Comparison of ENCODE assay signal across 8 mouse cellular contexts in genomic region chr2:28534436-28535262, GRCm38 (mm10). TPM values are rescaled to one million over a fixed set of nuclear protein-coding genes. Genes with fewer than 3 reads are reported as not detected.
DNase-seq lines count a peak whose midpoint lies in the region; ATAC-seq and TF ChIP-seq lines count a peak whose summit lies in the region.

No protein-coding gene starts in this region.

- TF ChIP-seq EP300 in heart, postnatal 0 days (IDR thresholded peaks at IDR 0.05; ENCODE audit: low read depth), result no peak

- peak; percentile 24 for ATAC-seq in heart, postnatal 0 days (ENCODE audit: insufficient read depth, low read depth)
- ATAC-seq in limb, embryonic 12.5 days (ENCODE audit: insufficient number of reproducible peaks, insufficient read depth, low FRiP score, low TSS enrichment, low read depth), result no peak
- peak; percentile 22 for ATAC-seq in midbrain, embryonic 14.5 days (ENCODE audit: low FRiP score, low TSS enrichment)
- no peak for ATAC-seq in CD4-positive, CD25-positive, alpha-beta regulatory T cell, adult 4 months

- no peaks in the 10 kb centered on the region for H3K9me3 ChIP-seq in embryonic facial prominence, embryonic 10.5 days
- no peaks in the 10 kb centered on the region for H3K9me3 ChIP-seq in heart, postnatal 0 days (replicated peaks; ENCODE audit: control insufficient read depth, low read length)
- H3K9me3 ChIP-seq in limb, embryonic 12.5 days, result no peaks in the 10 kb centered on the region
- H3K9me3 ChIP-seq in midbrain, embryonic 14.5 days (ENCODE audit: control insufficient read depth, low read length), result no peaks in the 10 kb centered on the region

- H3K36me3 ChIP-seq in embryonic facial prominence, embryonic 10.5 days (replicated peaks), result 0 out of 2 replicates have a peak, but pooled peaks cover 9% of the 10 kb centered on the region
- H3K36me3 ChIP-seq in heart, postnatal 0 days (replicated peaks; ENCODE audit: control insufficient read depth, insufficient read depth, low read length), result no peaks in the 10 kb centered on the region
- H3K36me3 ChIP-seq in limb, embryonic 12.5 days, result no peaks in the 10 kb centered on the region; the same call in 1 of the 2 replicates
- no peaks in the 10 kb centered on the region for H3K36me3 ChIP-seq in midbrain, embryonic 14.5 days (ENCODE audit: control insufficient read depth, insufficient read depth, low read length)

- 19% methylated on average over 11 of the region's 11 CpGs for WGBS in embryonic facial prominence, embryonic 10.5 days
- 30% methylated on average over 11 of the region's 11 CpGs for WGBS in heart, postnatal 0 days
- WGBS in limb, embryonic 12.5 days, result 10% methylated on average over 11 of the region's 11 CpGs
- 24% methylated on average over 11 of the region's 11 CpGs for WGBS in midbrain, embryonic 14.5 days

- no peaks in the 10 kb centered on the region for H3K27me3 ChIP-seq in embryonic facial prominence, embryonic 10.5 days (replicated peaks; ENCODE audit: low read depth, poor library complexity, severe bottlenecking)
- H3K27me3 ChIP-seq in heart, postnatal 0 days (ENCODE audit: control insufficient read depth, insufficient read depth, low read length), result no peaks in the 10 kb centered on the region
- H3K27me3 ChIP-seq in limb, embryonic 12.5 days, result no peaks in the 10 kb centered on the region
- no peaks in the 10 kb centered on the region for H3K27me3 ChIP-seq in midbrain, embryonic 14.5 days (ENCODE audit: control insufficient read depth, insufficient read depth, low read length)

- no peak for TF ChIP-seq CTCF in heart, postnatal 0 days (IDR thresholded peaks at IDR 0.05; ENCODE audit: low read depth)

- peaks cover 99% of the 10 kb centered on the region for H3K4me1 ChIP-seq in embryonic facial prominence, embryonic 10.5 days
- H3K4me1 ChIP-seq in heart, postnatal 0 days (ENCODE audit: control insufficient read depth, insufficient read depth), result peaks cover 49% of the 10 kb centered on the region
- peaks cover 88% of the 10 kb centered on the region for H3K4me1 ChIP-seq in limb, embryonic 12.5 days (replicated peaks)
- H3K4me1 ChIP-seq in midbrain, embryonic 14.5 days (ENCODE audit: control insufficient read depth, insufficient read depth, low read length), result peaks cover 91% of the 10 kb centered on the region

- H3K4me2 ChIP-seq in heart, postnatal 0 days (ENCODE audit: low read depth, low read length), result peak overlapping the region; percentile 87
- peak overlapping the region; percentile 87 for H3K4me2 ChIP-seq in limb, embryonic 12.5 days
- peak overlapping the region; percentile 74 for H3K4me2 ChIP-seq in midbrain, embryonic 14.5 days (ENCODE audit: low read length)

- peak; percentile 65 for DNase-seq in adrenal gland, adult 2 months
- no peak for DNase-seq in adrenal gland, adult 18-20 months (ENCODE audit: low spot score in 2 of 2)
- DNase-seq in embryonic facial prominence, embryonic 10.5 days (ENCODE audit: low spot score), result peak; percentile 77
- peak; percentile 62 for DNase-seq in heart, postnatal 0 days (ENCODE audit: low spot score)
- peak; percentile 63 for DNase-seq in midbrain, embryonic 14.5 days
- DNase-seq in yolk sac, embryonic 10.5 days (ENCODE audit: low spot score), result no peak

- H3K9ac ChIP-seq in heart, postnatal 0 days (replicated peaks; ENCODE audit: low read depth, low read length), result peak overlapping the region; percentile 68
- peak overlapping the region; percentile 77 for H3K9ac ChIP-seq in limb, embryonic 12.5 days (replicated peaks)
- H3K9ac ChIP-seq in midbrain, embryonic 14.5 days (replicated peaks; ENCODE audit: low read length), result peak overlapping the region; percentile 69

- peak overlapping the region; percentile 89 for H3K27ac ChIP-seq in embryonic facial prominence, embryonic 10.5 days (replicated peaks)
- H3K27ac ChIP-seq in heart, postnatal 0 days (ENCODE audit: low read depth), result peak overlapping the region; percentile 86
- H3K27ac ChIP-seq in limb, embryonic 12.5 days, result peak overlapping the region; percentile 92
- H3K27ac ChIP-seq in midbrain, embryonic 14.5 days (replicated peaks; ENCODE audit: low read depth, low read length), result peak overlapping the region; percentile 82

- H3K4me3 ChIP-seq in embryonic facial prominence, embryonic 10.5 days, result peak overlapping the region; percentile 72
- H3K4me3 ChIP-seq in heart, postnatal 0 days (ENCODE audit: low read depth, low read length), result peak overlapping the region; percentile 64
- peak overlapping the region; percentile 68 for H3K4me3 ChIP-seq in limb, embryonic 12.5 days (replicated peaks)
- peak overlapping the region; percentile 25 for H3K4me3 ChIP-seq in midbrain, embryonic 14.5 days (replicated peaks; ENCODE audit: low read depth, low read length)

RNA-seq across cellular contexts. Expression of gene Ralgds, which starts 21.7 kb away (rescaled TPM):
- 10 to 100 TPM; 23.3 to 45.5 TPM for total RNA-seq in adrenal gland, adult 2 months (2021)
- polyA plus RNA-seq in adrenal gland, adult 2 months (2012; rRNA removed), result 56.8 and 73.5 TPM in 2 replicates
- 10 to 100 TPM; 24.3 to 24.4 TPM for total RNA-seq in adrenal gland, adult 18-20 months (2021)
- 36.7 and 44.2 TPM in 2 replicates for polyA plus RNA-seq in embryonic facial prominence, embryonic 10.5 days (2016; fragmentation: Nextera tagmentation; extraction: Ambion mirVana)
- total RNA-seq in heart, postnatal 0 days (2014; rRNA removed; ENCODE audit: low replicate concordance), result 34.9 and 35.7 TPM in 2 replicates
- 12.2 and 13.1 TPM in 2 replicates for polyA plus RNA-seq in heart, postnatal 0 days (2015; fragmentation: Nextera tagmentation; extraction: Ambion mirVana)
- polyA plus RNA-seq in limb, embryonic 12.5 days (2016; fragmentation: Nextera tagmentation; extraction: Ambion mirVana), result 42.7 and 54.7 TPM in 2 replicates
- polyA plus RNA-seq in midbrain, embryonic 14.5 days (2014; fragmentation: Nextera tagmentation; extraction: Ambion mirVana), result 97.9 and 101 TPM in 2 replicates
- polyA plus RNA-seq in CD4-positive, CD25-positive, alpha-beta regulatory T cell, adult 4 months (2017; shearing (Covaris generic)), result 1 to 10 TPM; 4.3 to 8.8 TPM

RNA-seq across cellular contexts. Expression of gene Cel, which starts 28.6 kb away (rescaled TPM):
- under 1 TPM in 1 of 2 experiments, not detected in 1; 0.14 TPM for total RNA-seq in adrenal gland, adult 2 months (2021)
- 0.06 TPM in 1 of 2 replicates, not detected in the other for polyA plus RNA-seq in adrenal gland, adult 2 months (2012; rRNA removed)
- total RNA-seq in adrenal gland, adult 18-20 months (2021), result not detected
- polyA plus RNA-seq in embryonic facial prominence, embryonic 10.5 days (2016; fragmentation: Nextera tagmentation; extraction: Ambion mirVana), result not detected in 2 replicates
- not detected in 2 replicates for total RNA-seq in heart, postnatal 0 days (2014; rRNA removed; ENCODE audit: low replicate concordance)
- polyA plus RNA-seq in heart, postnatal 0 days (2015; fragmentation: Nextera tagmentation; extraction: Ambion mirVana), result not detected in 2 replicates
- polyA plus RNA-seq in limb, embryonic 12.5 days (2016; fragmentation: Nextera tagmentation; extraction: Ambion mirVana), result not detected in 2 replicates
- not detected in 2 replicates for polyA plus RNA-seq in midbrain, embryonic 14.5 days (2014; fragmentation: Nextera tagmentation; extraction: Ambion mirVana)
- polyA plus RNA-seq in CD4-positive, CD25-positive, alpha-beta regulatory T cell, adult 4 months (2017; shearing (Covaris generic)), result not detected

RNA-seq across cellular contexts. Expression of gene Gm10134, which starts 28.8 kb away (rescaled TPM):
- 1 to 10 TPM in 1 of 2 experiments, not detected in 1; 2.2 TPM for total RNA-seq in adrenal gland, adult 2 months (2021)
- polyA plus RNA-seq in adrenal gland, adult 2 months (2012; rRNA removed), result 0.42 TPM in 1 of 2 replicates, not detected in the other
- total RNA-seq in adrenal gland, adult 18-20 months (2021), result 1 to 10 TPM; 2.0 TPM
- not detected in 2 replicates for polyA plus RNA-seq in embryonic facial prominence, embryonic 10.5 days (2016; fragmentation: Nextera tagmentation; extraction: Ambion mirVana)
- not detected in 2 replicates for total RNA-seq in heart, postnatal 0 days (2014; rRNA removed; ENCODE audit: low replicate concordance)
- 0.49 TPM in 1 of 2 replicates, not detected in the other for polyA plus RNA-seq in heart, postnatal 0 days (2015; fragmentation: Nextera tagmentation; extraction: Ambion mirVana)
- 0.69 and 0.89 TPM in 2 replicates for polyA plus RNA-seq in limb, embryonic 12.5 days (2016; fragmentation: Nextera tagmentation; extraction: Ambion mirVana)
- 1.8 TPM in 1 of 2 replicates, not detected in the other for polyA plus RNA-seq in midbrain, embryonic 14.5 days (2014; fragmentation: Nextera tagmentation; extraction: Ambion mirVana)
- polyA plus RNA-seq in CD4-positive, CD25-positive, alpha-beta regulatory T cell, adult 4 months (2017; shearing (Covaris generic)), result not detected

RNA-seq across cellular contexts. Expression of gene Gbgt1, which starts 38.0 kb away (rescaled TPM):
- total RNA-seq in adrenal gland, adult 2 months (2021), result 1 to 10 TPM; 3.7 to 4.6 TPM
- 1.6 and 3.6 TPM in 2 replicates for polyA plus RNA-seq in adrenal gland, adult 2 months (2012; rRNA removed)
- 1 to 10 TPM; 4.5 to 6.3 TPM for total RNA-seq in adrenal gland, adult 18-20 months (2021)
- polyA plus RNA-seq in embryonic facial prominence, embryonic 10.5 days (2016; fragmentation: Nextera tagmentation; extraction: Ambion mirVana), result 0.22 TPM in 1 of 2 replicates, not detected in the other
- total RNA-seq in heart, postnatal 0 days (2014; rRNA removed; ENCODE audit: low replicate concordance), result 0.15 and 0.42 TPM in 2 replicates
- 0.11 TPM in 1 of 2 replicates, not detected in the other for polyA plus RNA-seq in heart, postnatal 0 days (2015; fragmentation: Nextera tagmentation; extraction: Ambion mirVana)
- polyA plus RNA-seq in limb, embryonic 12.5 days (2016; fragmentation: Nextera tagmentation; extraction: Ambion mirVana), result 0.25 TPM in 1 of 2 replicates, not detected in the other
- 1.3 TPM in 1 of 2 replicates, not detected in the other for polyA plus RNA-seq in midbrain, embryonic 14.5 days (2014; fragmentation: Nextera tagmentation; extraction: Ambion mirVana)
- polyA plus RNA-seq in CD4-positive, CD25-positive, alpha-beta regulatory T cell, adult 4 months (2017; shearing (Covaris generic)), result not detected

RNA-seq across cellular contexts. Expression of gene Gtf3c5, which starts 48.9 kb away (rescaled TPM):
- total RNA-seq in adrenal gland, adult 2 months (2021), result 10 to 100 TPM; 15.4 to 21.6 TPM
- 14.8 and 16.0 TPM in 2 replicates for polyA plus RNA-seq in adrenal gland, adult 2 months (2012; rRNA removed)
- total RNA-seq in adrenal gland, adult 18-20 months (2021), result 10 to 100 TPM; 15.2 to 17.2 TPM
- polyA plus RNA-seq in embryonic facial prominence, embryonic 10.5 days (2016; fragmentation: Nextera tagmentation; extraction: Ambion mirVana), result 57.9 and 61.4 TPM in 2 replicates
- 14.0 and 14.3 TPM in 2 replicates for total RNA-seq in heart, postnatal 0 days (2014; rRNA removed; ENCODE audit: low replicate concordance)
- polyA plus RNA-seq in heart, postnatal 0 days (2015; fragmentation: Nextera tagmentation; extraction: Ambion mirVana), result 12.4 and 12.7 TPM in 2 replicates
- 56.7 and 59.1 TPM in 2 replicates for polyA plus RNA-seq in limb, embryonic 12.5 days (2016; fragmentation: Nextera tagmentation; extraction: Ambion mirVana)
- 30.5 and 31.0 TPM in 2 replicates for polyA plus RNA-seq in midbrain, embryonic 14.5 days (2014; fragmentation: Nextera tagmentation; extraction: Ambion mirVana)
- 10 to 100 TPM; 18.5 to 27.0 TPM for polyA plus RNA-seq in CD4-positive, CD25-positive, alpha-beta regulatory T cell, adult 4 months (2017; shearing (Covaris generic))

Comparison
In these comparisons a context has a peak if more than half of its experiments do, and no peak if none do; other contexts are left out.
1. DNase-seq: peak in adrenal gland, adult 2 months (single experiment), embryonic facial prominence, embryonic 10.5 days (single experiment), heart, postnatal 0 days (single experiment) and midbrain, embryonic 14.5 days (single experiment); none in adrenal gland, adult 18-20 months (0 of 2) and yolk sac, embryonic 10.5 days (single experiment).
2. ATAC-seq: peak in heart, postnatal 0 days (single experiment) and midbrain, embryonic 14.5 days (single experiment); none in limb, embryonic 12.5 days (single experiment) and CD4-positive, CD25-positive, alpha-beta regulatory T cell, adult 4 months (single experiment).
3. Peak in every context shown above with its lines, with median percentiles within 50 percentile points of each other: H3K27ac ChIP-seq, H3K4me3 ChIP-seq, H3K4me2 ChIP-seq and H3K9ac ChIP-seq.